Mouse (Mus musculus) hindbrain, embryonic 11.5 days (tissue): ENCODE measurements around the gene Pax2. TPM values are rescaled to one million over a fixed set of nuclear protein-coding genes. Genes with fewer than 3 reads are reported as not detected.

Source experiments
- ATAC-seq: fragments of 200-750 bp; cut with Nextera tagmentation; 2 replicates; pipeline ENCODE4 v1.8.0; 2017; ENCODE audit warnings: mild to moderate bottlenecking, moderate TSS enrichment, moderate library complexity; ENCODE audit not compliant: low FRiP score
- DNase-seq: peaks from one replicate; pipeline ENCODE4 v3.0.0-alpha.2; 2015; ENCODE audit warnings: low spot score
- H3K27ac ChIP-seq: fragments of 300-500 bp; sonication (generic); 2 replicates; pipeline ENCODE4 v1.5.1; 2014; ENCODE audit warnings: mild to moderate bottlenecking, low read depth, low read length
- H3K27me3 ChIP-seq: fragments of 300-500 bp; sonication (generic); 2 replicates; pipeline ENCODE4 v1.6.1; 2014; ENCODE audit warnings: mild to moderate bottlenecking, low read length, moderate library complexity, mixed read lengths; ENCODE audit not compliant: control insufficient read depth, insufficient read depth
- H3K36me3 ChIP-seq: fragments of 300-500 bp; sonication (generic); 2 replicates; pipeline ENCODE4 v1.6.1; 2014; ENCODE audit warnings: mild to moderate bottlenecking, low read length, moderate library complexity, mixed read lengths; ENCODE audit not compliant: control insufficient read depth, insufficient read depth
- H3K4me1 ChIP-seq: fragments of 300-500 bp; sonication (generic); replicated peaks from 2 replicates; pipeline ENCODE4 v1.6.1; 2014; ENCODE audit warnings: low read length, mixed read lengths; ENCODE audit not compliant: control insufficient read depth, insufficient read depth
- H3K4me2 ChIP-seq: fragments of 300-500 bp; sonication (generic); replicated peaks from 2 replicates; pipeline ENCODE4 v1.6.1; 2014; ENCODE audit warnings: mild to moderate bottlenecking, low read depth, low read length
- H3K4me3 ChIP-seq: fragments of 300-500 bp; sonication (generic); 2 replicates; pipeline ENCODE4 v1.5.1; 2014; ENCODE audit warnings: low read depth, low read length
- H3K9ac ChIP-seq: fragments of 300-500 bp; sonication (generic); 2 replicates; pipeline ENCODE4 v1.6.1; 2014; ENCODE audit warnings: low read depth, low read length
- H3K9me3 ChIP-seq: fragments of 300-500 bp; sonication (generic); 2 replicates; pipeline ENCODE4 v1.6.1; 2016; ENCODE audit warnings: low read length; ENCODE audit not compliant: control insufficient read depth
- WGBS: fragments of 180-500 bp; shearing (Covaris S2); extraction: QIAGEN DNeasy Blood & Tissue Kit; methylation state at CpG from one replicate; pipeline ENCODE4 v1.1.7; 2014; 5-methylcytosine and 5-hydroxymethylcytosine counted together
- polyA plus RNA-seq: library from polyadenylated mRNA; unstranded; fragments of >200 nt; fragmentation: Nextera tagmentation; extraction: Ambion mirVana; gene quantifications from 2 replicates; pipeline ENCODE4 v1.2.1, GENCODE M21; 2014

Gene Pax2
- polyA plus RNA-seq, 1 experiment from 2014 or later: 11.1 TPM

GRCm38 (mm10) chr19:44758846-44759245, 3.0 kb downstream of the Pax2 start:
- Histone ChIP-seq H3K27me3 (peaks cover 86% of the 10 kb centered on the region), H3K9me3 (no peaks in the 10 kb centered on the region), H3K4me3 (peak overlapping the region; percentile 48), H3K36me3 (no peaks in the 10 kb centered on the region), H3K4me1 (peaks cover 21% of the 10 kb centered on the region), H3K27ac (peak overlapping the region; percentile 11), H3K4me2 (peak overlapping the region; percentile 36; the same call in 1 of the 2 replicates), H3K9ac (peak overlapping the region; percentile 63)
- peak; percentile 69 for DNase-seq
- WGBS: under 1% methylated on average over 28 of the region's 28 CpGs
- ATAC-seq: no peak

DNA sequence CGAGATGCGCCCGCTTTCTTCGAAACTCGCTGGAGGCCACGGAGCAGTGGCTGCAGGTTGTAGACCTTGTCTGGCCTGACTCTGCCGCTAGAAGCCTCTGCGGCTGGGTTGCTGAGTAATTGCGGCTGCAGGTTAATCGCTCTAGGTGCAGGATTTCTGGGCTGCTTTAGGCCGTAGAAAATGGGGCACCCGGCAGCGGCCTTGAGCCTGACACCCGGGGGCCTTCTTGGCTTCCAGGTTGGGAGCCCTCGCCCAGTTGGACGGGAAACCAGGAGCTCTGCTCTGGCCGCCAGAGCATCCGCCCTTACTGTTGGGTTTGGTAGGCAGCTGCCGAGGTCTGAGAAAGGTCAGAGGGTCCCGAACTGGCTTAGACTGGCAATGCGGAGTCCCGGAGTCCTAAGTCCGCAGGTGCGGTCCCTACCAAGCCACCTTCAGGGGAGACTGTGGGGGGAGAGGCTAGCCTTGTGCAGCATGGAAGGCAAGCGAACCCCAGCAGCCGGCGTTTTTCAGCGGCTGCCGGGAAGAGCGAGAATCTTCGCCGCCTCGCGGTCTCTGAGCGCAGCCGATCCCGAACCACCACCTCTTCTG, 3.8 kb downstream of the Pax2 start:
- H3K4me2 ChIP-seq: peak overlapping the region; percentile 36
- H3K9ac ChIP-seq: peak overlapping the region; percentile 63
- WGBS: under 1% methylated on average over 37 of the region's 37 CpGs
- peak overlapping the region; percentile 48 for H3K4me3 ChIP-seq
- DNase-seq: peak; percentile 65
- ATAC-seq: no peak
- no peaks in the 10 kb centered on the region for H3K9me3 ChIP-seq
- no peaks in the 10 kb centered on the region for H3K36me3 ChIP-seq
- peaks cover 82% of the 10 kb centered on the region for H3K27me3 ChIP-seq
- H3K27ac ChIP-seq: peak overlapping the region; percentile 36; the same call in 1 of the 2 replicates
- peaks cover 21% of the 10 kb centered on the region for H3K4me1 ChIP-seq

DNA sequence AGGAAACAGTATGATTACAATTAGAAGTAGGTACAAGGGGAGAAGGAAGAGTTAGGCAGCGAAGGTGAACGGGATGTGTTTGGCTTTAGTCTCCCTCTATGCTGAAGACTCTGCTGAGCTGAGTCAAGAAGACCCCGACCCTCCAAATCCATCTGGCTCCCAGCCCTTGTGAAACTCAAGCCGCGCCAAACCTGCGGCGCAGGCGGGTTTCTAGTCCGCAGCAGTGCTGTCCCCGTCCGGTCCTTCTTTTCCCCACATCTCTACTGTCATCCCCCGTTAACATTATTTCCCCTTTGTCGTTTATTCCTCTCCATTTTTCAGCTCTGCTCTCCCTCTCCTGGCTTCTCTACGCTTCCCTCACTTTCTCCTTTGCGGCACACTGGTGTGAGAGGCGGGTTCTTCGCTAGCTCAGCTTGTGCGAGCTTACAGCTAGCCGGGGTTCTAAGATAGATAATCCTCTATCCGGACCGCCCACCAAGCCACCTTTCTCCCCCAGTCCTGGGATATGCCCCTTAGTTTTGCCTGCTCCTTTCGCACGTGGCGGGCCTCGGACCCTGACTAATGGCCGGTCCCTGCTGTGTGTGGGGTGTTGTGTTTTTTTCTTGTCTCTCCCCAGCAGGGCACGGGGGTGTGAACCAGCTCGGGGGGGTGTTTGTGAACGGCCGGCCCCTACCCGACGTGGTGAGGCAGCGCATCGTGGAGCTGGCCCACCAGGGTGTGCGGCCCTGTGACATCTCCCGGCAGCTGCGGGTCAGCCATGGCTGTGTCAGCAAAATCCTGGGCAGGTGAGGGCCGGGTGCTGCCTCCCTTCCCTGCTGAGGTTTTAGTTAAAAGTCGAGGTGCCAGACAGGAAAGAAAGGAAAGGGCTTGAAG, 4.7 kb downstream of the Pax2 start:
- ATAC-seq (no peak), DNase-seq (peak; percentile 71)
- peaks cover 21% of the 10 kb centered on the region for H3K4me1 ChIP-seq
- under 1% methylated on average over 39 of the region's 39 CpGs for WGBS
- peak overlapping the region; percentile 25 for H3K4me2 ChIP-seq
- H3K4me3 ChIP-seq: peak overlapping the region; percentile 48
- H3K27ac ChIP-seq: no peak overlapping the region
- no peaks in the 10 kb centered on the region for H3K9me3 ChIP-seq
- no peaks in the 10 kb centered on the region for H3K36me3 ChIP-seq
- peaks cover 74% of the 10 kb centered on the region for H3K27me3 ChIP-seq
- peak overlapping the region; percentile 63; the same call in 1 of the 2 replicates for H3K9ac ChIP-seq

DNA sequence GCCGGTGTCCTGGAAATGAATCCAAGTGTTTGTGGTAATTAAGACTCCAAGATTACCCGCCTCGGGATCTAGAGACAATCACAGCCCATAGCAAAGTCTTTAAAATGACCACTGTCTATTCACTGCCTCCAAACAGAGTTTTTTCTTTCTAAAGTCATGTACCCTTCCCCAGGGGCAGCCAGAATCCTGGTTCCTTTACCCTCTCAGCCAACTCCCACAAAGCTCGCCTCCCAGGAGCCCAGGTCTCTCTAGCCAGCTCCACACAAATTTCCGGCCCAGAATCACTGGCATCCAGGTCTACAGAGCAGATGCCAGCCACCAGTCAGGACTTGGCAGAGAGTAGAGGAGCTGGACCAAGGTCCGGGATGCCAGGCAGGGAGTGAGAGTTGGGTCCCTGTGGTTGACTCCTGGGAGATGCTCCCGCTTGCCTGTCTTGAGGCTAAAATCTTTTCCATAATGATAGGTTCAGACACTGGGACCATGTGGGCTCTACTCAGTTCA, 6.3 kb downstream of the Pax2 start:
- Histone ChIP-seq H3K4me2 (no peak overlapping the region; the same call in none of the 2 replicates), H3K36me3 (no peaks in the 10 kb centered on the region), H3K9me3 (no peaks in the 10 kb centered on the region), H3K4me3 (0 out of 2 replicates have a peak overlapping the region, but pooled peaks have one; percentile 48), H3K9ac (no peak overlapping the region), H3K27ac (no peak overlapping the region), H3K27me3 (peaks cover 57% of the 10 kb centered on the region), H3K4me1 (peaks cover 8% of the 10 kb centered on the region)
- ATAC-seq: no peak
- WGBS: 54% methylated on average over 7 of the region's 7 CpGs
- DNase-seq: peak; percentile 18

DNA sequence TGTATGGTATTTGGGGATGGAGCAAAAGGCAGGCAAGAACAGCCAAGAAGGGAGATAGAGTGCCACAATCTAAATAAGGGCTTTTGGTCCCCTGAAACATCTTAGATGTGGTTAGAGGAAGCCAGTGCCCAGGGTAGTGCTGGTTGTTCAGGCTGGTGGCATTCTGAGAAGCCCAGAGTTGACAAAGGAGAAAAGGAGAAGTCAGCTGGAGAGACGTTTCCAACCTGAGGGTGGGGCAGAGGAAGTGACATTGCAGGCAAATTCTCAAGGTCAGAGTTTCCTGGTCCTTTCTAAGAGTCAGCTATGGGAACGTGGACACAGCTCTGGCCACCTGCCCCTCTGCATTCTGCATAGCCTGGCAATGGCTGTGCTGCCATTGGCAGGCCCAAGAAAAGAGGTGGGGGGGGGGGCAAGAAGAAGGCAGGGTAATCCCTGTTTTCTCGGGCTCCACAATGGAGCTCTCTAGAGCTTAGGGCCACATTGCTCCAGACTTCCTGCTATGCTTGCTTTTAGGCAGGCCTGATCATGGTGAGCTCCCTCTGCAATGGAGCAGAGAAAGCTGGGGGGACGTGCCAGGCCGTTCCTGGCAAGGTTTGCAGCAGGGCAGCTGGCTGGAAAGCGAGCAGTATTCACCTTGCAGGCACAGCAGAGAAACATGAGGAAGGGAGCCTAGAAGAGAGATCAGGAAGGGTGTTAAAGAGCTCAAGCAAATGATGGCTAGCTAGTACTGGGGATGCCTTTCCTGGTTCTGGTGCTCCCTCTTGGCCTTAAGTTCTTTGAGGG, 14.6 kb downstream of the Pax2 start:
- Histone ChIP-seq H3K27me3 (no peaks in the 10 kb centered on the region; the same call in none of the 2 replicates), H3K9ac (no peak overlapping the region), H3K4me2 (no peak overlapping the region), H3K4me1 (no peaks in the 10 kb centered on the region), H3K36me3 (no peaks in the 10 kb centered on the region), H3K9me3 (no peaks in the 10 kb centered on the region), H3K4me3 (no peak overlapping the region), H3K27ac (no peak overlapping the region)
- no peak for DNase-seq
- ATAC-seq: no peak
- WGBS: 73% methylated on average over 6 of the region's 6 CpGs

GRCm38 (mm10) chr19:44771499-44771898, 15.7 kb downstream of the Pax2 start:
- Histone ChIP-seq H3K27ac (no peak overlapping the region), H3K4me1 (no peaks in the 10 kb centered on the region), H3K36me3 (no peaks in the 10 kb centered on the region), H3K4me2 (no peak overlapping the region), H3K27me3 (no peaks in the 10 kb centered on the region; the same call in none of the 2 replicates), H3K9me3 (no peaks in the 10 kb centered on the region), H3K9ac (no peak overlapping the region), H3K4me3 (no peak overlapping the region)
- no peak; the same call in 1 of the 2 replicates for ATAC-seq
- 86% methylated on average over 13 of the region's 13 CpGs for WGBS
- no peak for DNase-seq

GRCm38 (mm10) chr19:44781987-44782386, 26.1 kb downstream of the Pax2 start:
- Histone ChIP-seq H3K27me3 (0 out of 2 replicates have a peak, but pooled peaks cover 2% of the 10 kb centered on the region), H3K9me3 (no peaks in the 10 kb centered on the region), H3K36me3 (no peaks in the 10 kb centered on the region), H3K4me2 (no peak overlapping the region), H3K4me1 (no peaks in the 10 kb centered on the region), H3K9ac (no peak overlapping the region), H3K4me3 (no peak overlapping the region), H3K27ac (no peak overlapping the region)
- ATAC-seq (no peak), DNase-seq (no peak)
- 62% methylated on average over 3 of the region's 3 CpGs for WGBS

GRCm38 (mm10) chr19:44784391-44784790, 28.5 kb downstream of the Pax2 start:
- H3K9me3 ChIP-seq: no peaks in the 10 kb centered on the region
- no peak overlapping the region for H3K4me3 ChIP-seq
- WGBS: 54% methylated on average over 4 of the region's 4 CpGs
- H3K27me3 ChIP-seq: 0 out of 2 replicates have a peak, but pooled peaks cover 2% of the 10 kb centered on the region
- no peak overlapping the region for H3K27ac ChIP-seq
- ATAC-seq (no peak), DNase-seq (no peak)
- H3K4me1 ChIP-seq: no peaks in the 10 kb centered on the region
- H3K36me3 ChIP-seq: no peaks in the 10 kb centered on the region
- no peak overlapping the region for H3K4me2 ChIP-seq
- no peak overlapping the region for H3K9ac ChIP-seq
